Mouse (Mus musculus) erythroblast, embryonic 14.5 days (primary cell): Measurements from ENCODE around the gene Actrt2.

Source experiments
- GATA1 ChIP-seq: IDR thresholded peaks from 2 replicates; pipeline ENCODE4 v1.6.1; 2012; ENCODE audit warnings: low read length, inconsistent platforms, mixed read lengths
- TAL1 ChIP-seq: IDR thresholded peaks from 3 replicates; pipeline ENCODE4 v1.6.1; 2012; ENCODE audit warnings: low read length, inconsistent platforms, mixed read lengths

- TF ChIP-seq GATA1 (no peak), TAL1 (no peak)
Observed at GRCm38 (mm10) chr4:154707521-154707920, 39.9 kb upstream of the Actrt2 start.
